Mouse (Mus musculus) neural tube, embryonic 12.5 days (tissue): Measurements from ENCODE around the gene Peak1. TPM values are rescaled to one million over a fixed set of nuclear protein-coding genes. Genes with fewer than 3 reads are reported as not detected.
A peak's percentile ranks its signal among the peaks of the same experiment; 100 is the strongest.

ENCODE experiments used
- ATAC-seq: fragments of 200-750 bp; cut with Nextera tagmentation; 2 replicates; pipeline ENCODE4 v1.8.0; 2017; ENCODE audit warnings: low read depth, mild to moderate bottlenecking, moderate TSS enrichment, moderate library complexity; ENCODE audit not compliant: low FRiP score
- H3K27ac ChIP-seq: fragments of 300-500 bp; sonication (generic); 2 replicates; pipeline ENCODE4 v1.5.1; 2016
- H3K27me3 ChIP-seq: fragments of 300-500 bp; sonication (generic); replicated peaks from 2 replicates; pipeline ENCODE4 v1.6.1; 2016; ENCODE audit warnings: mild to moderate bottlenecking
- H3K36me3 ChIP-seq: fragments of 300-500 bp; sonication (generic); 2 replicates; pipeline ENCODE4 v1.6.1; 2016; ENCODE audit warnings: mild to moderate bottlenecking
- H3K4me1 ChIP-seq: fragments of 300-500 bp; sonication (generic); 2 replicates; pipeline ENCODE4 v1.6.1; 2016
- H3K4me2 ChIP-seq: fragments of 300-500 bp; sonication (generic); replicated peaks from 2 replicates; pipeline ENCODE4 v1.6.1; 2016; ENCODE audit warnings: mild to moderate bottlenecking
- H3K4me3 ChIP-seq: fragments of 300-500 bp; sonication (generic); 2 replicates; pipeline ENCODE4 v1.5.1; 2016
- H3K9ac ChIP-seq: fragments of 300-500 bp; sonication (generic); 2 replicates; pipeline ENCODE4 v1.6.1; 2016; ENCODE audit warnings: mild to moderate bottlenecking
- H3K9me3 ChIP-seq: fragments of 300-500 bp; sonication (generic); 2 replicates; pipeline ENCODE4 v1.6.1; 2016; ENCODE audit warnings: mild to moderate bottlenecking
- WGBS: fragments of 180-500 bp; shearing (Covaris S2); methylation state at CpG from one replicate; pipeline ENCODE4 v1.1.7; 2016; 5-methylcytosine and 5-hydroxymethylcytosine counted together
- polyA plus RNA-seq: library from polyadenylated mRNA; unstranded; fragments of >200 nt; fragmentation: Nextera tagmentation; extraction: Ambion mirVana; gene quantifications from 2 replicates; pipeline ENCODE4 v1.2.1, GENCODE M21; 2016

The Peak1 gene
- polyA plus RNA-seq, 1 experiment from 2014 or later: 7.8 TPM

- ATAC-seq: no peak
- 85% methylated on average over 2 of the region's 2 CpGs for WGBS
- Histone ChIP-seq H3K4me1 (no peaks in the 10 kb centered on the region; the same call in 1 of the 2 replicates), H3K27ac (no peak overlapping the region), H3K27me3 (no peaks in the 10 kb centered on the region), H3K9me3 (0 out of 2 replicates have a peak, but pooled peaks cover 3% of the 10 kb centered on the region), H3K36me3 (no peaks in the 10 kb centered on the region), H3K9ac (no peak overlapping the region), H3K4me3 (no peak overlapping the region), H3K4me2 (no peak overlapping the region)
Measured at GRCm38 (mm10) chr9:56272247-56272598, 145.6 kb downstream of the Peak1 start.

DNA sequence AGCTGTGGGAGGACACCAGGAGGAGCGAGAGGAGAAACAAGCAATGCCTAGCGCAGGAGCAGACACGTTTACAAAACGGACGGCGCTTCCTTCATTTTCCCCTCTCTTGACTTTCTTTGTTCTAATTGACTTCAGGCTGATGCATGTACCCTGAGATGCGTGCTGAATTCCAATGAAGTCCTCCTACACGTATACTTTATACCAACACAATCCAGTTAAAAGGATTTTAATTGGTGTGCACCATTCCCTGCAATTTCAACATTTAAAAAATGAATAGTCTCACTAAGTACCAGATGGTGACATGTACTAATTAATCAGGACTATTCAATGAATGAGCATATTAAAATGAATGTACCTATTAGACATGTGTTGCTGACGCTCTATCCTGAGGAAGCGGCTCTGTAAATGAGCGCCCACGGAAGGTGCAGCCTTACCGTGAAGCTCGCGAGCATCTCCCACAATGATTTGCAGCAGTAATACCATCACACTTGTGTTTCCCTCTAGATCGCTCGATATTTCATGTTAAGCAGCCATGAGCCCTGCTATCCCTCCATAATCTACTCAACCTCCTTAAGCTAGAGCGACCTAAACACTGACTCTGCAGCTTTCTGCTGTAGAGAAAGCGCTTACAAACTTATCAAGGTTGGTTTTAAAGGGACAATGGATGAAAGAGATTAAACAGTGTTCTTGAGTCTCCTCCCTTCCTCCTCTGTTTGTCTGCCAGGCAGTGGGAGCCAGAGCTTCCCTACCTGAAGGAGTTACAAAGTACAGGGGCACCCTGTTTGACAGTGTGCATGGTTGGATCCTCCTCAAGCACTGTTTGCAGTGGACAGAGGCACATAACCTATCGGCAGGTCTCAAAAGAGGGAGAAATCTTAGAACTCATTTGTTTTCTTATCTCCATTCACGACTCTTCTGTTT is 146.3 kb downstream of the Peak1 start:
- Histone ChIP-seq H3K9me3 (0 out of 2 replicates have a peak, but pooled peaks cover under 1% of the 10 kb centered on the region), H3K27me3 (no peaks in the 10 kb centered on the region), H3K4me2 (peak overlapping the region; percentile 33), H3K36me3 (no peaks in the 10 kb centered on the region), H3K4me1 (no peaks in the 10 kb centered on the region; the same call in 1 of the 2 replicates), H3K4me3 (no peak overlapping the region), H3K9ac (no peak overlapping the region), H3K27ac (peak overlapping the region; percentile 0; the same call in 1 of the 2 replicates)
- ATAC-seq: no peak
- 72% methylated on average over 21 of the region's 21 CpGs for WGBS

DNA sequence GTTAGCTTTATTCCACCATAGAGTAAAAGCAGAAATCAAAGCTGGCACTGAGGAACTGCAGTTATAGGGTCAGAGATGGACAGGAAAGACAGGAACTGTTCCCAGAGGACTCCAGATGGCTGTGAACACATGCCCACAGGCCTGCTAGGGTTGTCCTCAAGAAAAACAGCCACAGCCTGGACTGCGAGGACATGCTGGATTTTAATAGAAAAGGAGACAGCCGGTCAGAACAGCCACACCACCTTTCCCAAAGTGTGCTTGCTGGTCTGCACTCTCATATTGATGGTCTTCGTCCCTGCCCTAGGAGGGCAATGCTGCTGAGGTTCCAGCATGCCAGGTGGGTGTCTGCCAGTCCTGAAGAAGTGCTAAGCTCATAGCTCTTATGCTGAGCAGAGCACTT is 148.8 kb downstream of the Peak1 start:
- ATAC-seq: no peak
- Histone ChIP-seq H3K9me3 (no peaks in the 10 kb centered on the region), H3K4me3 (no peak overlapping the region), H3K36me3 (no peaks in the 10 kb centered on the region), H3K27me3 (no peaks in the 10 kb centered on the region), H3K4me2 (no peak overlapping the region), H3K4me1 (no peaks in the 10 kb centered on the region; the same call in 1 of the 2 replicates), H3K27ac (no peak overlapping the region), H3K9ac (no peak overlapping the region)
- WGBS: 80% methylated on average over 3 of the region's 3 CpGs

DNA sequence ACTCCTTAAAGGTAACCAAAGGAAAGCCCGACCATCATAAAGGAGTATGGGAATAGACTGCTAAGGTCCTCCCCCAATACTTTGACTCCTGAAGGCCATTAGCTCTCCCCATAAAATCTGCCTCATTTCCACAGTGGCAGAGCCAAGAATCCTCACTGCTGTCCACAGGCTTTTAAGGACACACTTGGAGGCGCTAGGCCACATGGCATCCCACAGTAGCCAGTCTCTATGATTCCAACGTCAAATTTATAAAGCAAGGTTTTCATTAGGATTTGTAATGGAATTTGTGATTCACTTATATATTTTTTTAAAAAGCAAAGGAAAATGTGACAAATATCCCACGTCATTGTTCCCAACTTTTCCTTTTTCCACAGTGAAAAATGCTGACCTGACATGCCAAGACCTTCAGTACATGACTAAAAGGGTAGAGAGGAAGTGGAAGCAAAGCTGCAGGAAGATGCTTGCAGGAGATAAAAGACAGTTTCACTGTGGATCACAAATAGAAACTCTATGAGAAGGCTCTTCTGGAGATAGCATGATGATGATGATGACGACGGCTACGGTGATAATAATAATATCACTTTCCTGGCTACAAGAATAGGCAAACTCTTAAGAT is 151.6 kb downstream of the Peak1 start:
- no peak for ATAC-seq
- Histone ChIP-seq H3K9ac (no peak overlapping the region), H3K9me3 (no peaks in the 10 kb centered on the region), H3K27me3 (no peaks in the 10 kb centered on the region), H3K27ac (no peak overlapping the region), H3K4me2 (no peak overlapping the region), H3K4me1 (no peaks in the 10 kb centered on the region; the same call in 1 of the 2 replicates), H3K36me3 (no peaks in the 10 kb centered on the region), H3K4me3 (no peak overlapping the region)
- 89% methylated on average over 7 of the region's 7 CpGs for WGBS

- Histone ChIP-seq H3K4me2 (no peak overlapping the region), H3K4me3 (no peak overlapping the region), H3K4me1 (no peaks in the 10 kb centered on the region), H3K27me3 (no peaks in the 10 kb centered on the region), H3K36me3 (no peaks in the 10 kb centered on the region), H3K9ac (no peak overlapping the region), H3K9me3 (peaks cover under 1% of the 10 kb centered on the region; the same call in 1 of the 2 replicates), H3K27ac (no peak overlapping the region)
- 81% methylated on average over 5 of the region's 5 CpGs for WGBS
- ATAC-seq: no peak
Measured at GRCm38 (mm10) chr9:56265460-56266199, 152.2 kb downstream of the Peak1 start.

DNA sequence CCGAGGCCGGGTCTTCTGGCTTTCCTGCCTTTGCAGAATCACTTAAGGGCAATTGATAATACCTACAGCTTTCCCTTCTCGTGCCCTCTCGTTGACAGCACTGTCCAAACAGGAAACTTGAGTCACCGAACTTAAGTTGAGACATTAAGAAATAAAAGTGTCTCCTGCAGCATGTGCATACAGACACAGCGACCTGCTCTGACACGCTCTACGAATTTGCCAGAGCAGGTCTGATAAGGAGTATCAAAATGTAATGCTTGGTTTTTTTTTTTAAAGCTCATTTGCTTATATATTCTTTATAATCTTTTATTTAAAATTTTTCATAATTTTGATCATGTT is 152.9 kb downstream of the Peak1 start:
- Histone ChIP-seq H3K9ac (no peak overlapping the region), H3K4me2 (no peak overlapping the region), H3K4me3 (no peak overlapping the region), H3K4me1 (no peaks in the 10 kb centered on the region), H3K27me3 (no peaks in the 10 kb centered on the region), H3K36me3 (0 out of 2 replicates have a peak, but pooled peaks cover 3% of the 10 kb centered on the region), H3K27ac (no peak overlapping the region), H3K9me3 (peaks cover 6% of the 10 kb centered on the region)
- 75% methylated on average over 8 of the region's 8 CpGs for WGBS
- no peak for ATAC-seq

- 0 out of 2 replicates have a peak, but pooled peaks cover 3% of the 10 kb centered on the region for H3K36me3 ChIP-seq
- no peak for ATAC-seq
- WGBS: 73% methylated on average over 7 of the region's 7 CpGs
- H3K27ac ChIP-seq: no peak overlapping the region
- no peaks in the 10 kb centered on the region for H3K4me1 ChIP-seq
- H3K4me3 ChIP-seq: no peak overlapping the region
- H3K9ac ChIP-seq: no peak overlapping the region
- H3K4me2 ChIP-seq: no peak overlapping the region
- no peaks in the 10 kb centered on the region for H3K27me3 ChIP-seq
- H3K9me3 ChIP-seq: peaks cover 6% of the 10 kb centered on the region
Measured at GRCm38 (mm10) chr9:56264308-56265021, 153.4 kb downstream of the Peak1 start.

DNA sequence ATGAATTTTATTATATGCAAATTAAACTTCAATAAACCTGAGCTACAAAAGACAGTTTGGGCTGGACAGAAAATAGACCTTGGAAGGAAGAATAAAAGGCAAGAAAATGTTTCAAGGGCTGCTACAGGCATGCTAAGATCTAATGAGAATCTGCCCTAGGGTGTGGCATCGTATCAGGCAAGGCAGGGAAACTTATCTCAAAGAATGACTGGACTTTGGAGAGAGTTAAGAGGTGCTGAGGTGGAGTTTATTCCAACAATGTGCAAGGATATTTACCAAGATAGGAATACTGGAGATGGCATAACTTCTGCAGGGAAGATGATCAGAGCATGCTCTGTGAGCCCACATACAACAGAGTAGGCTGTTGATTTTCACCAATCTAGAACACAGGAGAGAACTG is 154.8 kb downstream of the Peak1 start:
- 0 out of 2 replicates have a peak, but pooled peaks cover 5% of the 10 kb centered on the region for H3K36me3 ChIP-seq
- 95% methylated on average over 1 of the region's 1 CpGs for WGBS
- H3K9ac ChIP-seq: no peak overlapping the region
- H3K4me3 ChIP-seq: no peak overlapping the region
- no peak for ATAC-seq
- no peak overlapping the region for H3K4me2 ChIP-seq
- H3K27me3 ChIP-seq: no peaks in the 10 kb centered on the region
- no peaks in the 10 kb centered on the region for H3K4me1 ChIP-seq
- peaks cover 6% of the 10 kb centered on the region for H3K9me3 ChIP-seq
- H3K27ac ChIP-seq: no peak overlapping the region

GRCm38 (mm10) chr9:56260495-56261136 is 157.3 kb downstream of the Peak1 start:
- ATAC-seq: no peak
- Histone ChIP-seq H3K27me3 (no peaks in the 10 kb centered on the region), H3K9ac (no peak overlapping the region), H3K4me1 (no peaks in the 10 kb centered on the region), H3K4me2 (no peak overlapping the region), H3K36me3 (0 out of 2 replicates have a peak, but pooled peaks cover 5% of the 10 kb centered on the region), H3K27ac (no peak overlapping the region), H3K4me3 (no peak overlapping the region), H3K9me3 (peaks cover 6% of the 10 kb centered on the region)
- WGBS: 90% methylated on average over 14 of the region's 14 CpGs

GRCm38 (mm10) chr9:56259790-56260494 is 157.9 kb downstream of the Peak1 start:
- Histone ChIP-seq H3K4me2 (no peak overlapping the region), H3K36me3 (0 out of 2 replicates have a peak, but pooled peaks cover 5% of the 10 kb centered on the region), H3K4me1 (no peaks in the 10 kb centered on the region), H3K27ac (no peak overlapping the region), H3K27me3 (no peaks in the 10 kb centered on the region), H3K9me3 (peaks cover 6% of the 10 kb centered on the region), H3K9ac (no peak overlapping the region), H3K4me3 (no peak overlapping the region)
- 92% methylated on average over 22 of the region's 22 CpGs for WGBS
- no peak for ATAC-seq
